Mouse (Mus musculus) erythroblast, embryonic 14.5 days (primary cell): ENCODE data around the gene Dnmt1.

Experiments used
- GATA1 ChIP-seq: IDR thresholded peaks from 2 replicates; pipeline ENCODE4 v1.6.1; 2012; ENCODE audit warnings: low read length, inconsistent platforms, mixed read lengths
- TAL1 ChIP-seq: IDR thresholded peaks from 3 replicates; pipeline ENCODE4 v1.6.1; 2012; ENCODE audit warnings: low read length, inconsistent platforms, mixed read lengths

DNA sequence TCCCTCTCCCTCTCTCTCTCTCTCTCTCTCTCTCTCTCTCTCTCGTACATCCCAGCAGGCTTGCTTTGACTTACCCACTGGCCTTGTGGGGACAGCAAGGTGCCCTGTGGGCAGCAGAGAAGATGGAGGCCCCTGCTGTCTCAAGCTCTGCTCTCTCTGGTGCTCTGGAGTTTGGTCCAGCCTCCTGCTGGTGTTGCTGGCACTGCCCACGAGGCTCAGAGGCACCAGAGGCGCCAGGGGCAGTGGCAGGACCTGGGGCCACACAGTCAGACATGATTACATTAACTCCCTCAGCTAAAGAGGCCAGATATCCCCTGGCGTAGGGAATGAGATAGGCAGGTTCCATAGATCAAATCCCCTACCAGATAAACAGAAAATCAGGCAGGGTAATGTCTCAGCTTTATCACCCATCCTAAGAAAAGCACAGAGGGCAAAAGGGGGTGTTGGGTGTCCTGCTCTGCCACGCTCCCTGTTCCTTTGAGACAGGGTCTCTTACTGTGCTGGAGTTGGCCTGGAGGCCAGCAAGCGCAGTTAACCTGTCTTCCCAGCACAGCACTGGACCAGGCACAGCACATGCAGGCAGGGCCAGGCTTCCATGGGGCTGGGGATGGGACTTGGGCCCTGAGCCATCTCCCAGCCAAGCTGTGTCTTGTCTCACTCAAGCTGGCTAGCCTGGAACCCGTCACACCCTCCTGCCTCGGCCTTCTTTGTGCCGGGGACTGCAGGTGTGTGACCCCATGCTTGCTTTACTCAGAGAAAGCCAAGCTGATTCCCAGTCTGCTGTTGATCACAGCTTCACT lies 83.2 kb downstream of the Dnmt1 start:
- TF ChIP-seq TAL1 (no peak), GATA1 (no peak)
